Mouse (Mus musculus): ENCODE results near the gene Zc3h7a. TPM values are rescaled to one million over a fixed set of nuclear protein-coding genes. Genes with fewer than 3 reads are reported as not detected.

The Zc3h7a gene
- total and polyA plus RNA-seq, 3 experiments = 48.7 to 202 (median 77.4) TPM

DNA sequence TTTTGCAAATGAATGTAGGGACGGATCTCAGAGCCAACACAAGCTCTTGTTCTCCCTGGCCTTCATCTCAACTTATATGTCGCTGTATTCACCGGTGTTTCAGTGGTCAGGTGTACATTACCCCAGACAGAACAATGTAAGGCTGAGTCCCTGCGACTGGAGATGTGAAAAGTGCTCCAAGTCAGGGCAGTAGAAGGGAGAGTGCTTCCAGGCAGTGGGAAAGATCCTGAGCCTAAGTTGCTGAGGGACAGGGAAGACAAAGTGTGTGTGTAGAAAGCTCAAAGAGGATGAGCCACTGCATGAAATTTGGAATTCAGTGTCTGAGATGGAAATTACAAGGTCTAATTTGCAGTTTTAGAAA, 671 bp upstream of the Zc3h7a start:
- peak overlapping the region; percentile 59 for H3K9ac ChIP-seq (ENCODE audit: control insufficient read depth, low read depth, low read length, poor library complexity, severe bottlenecking)
- peak overlapping the region; percentile 55 to 62 for H3K4me3 ChIP-seq (ENCODE audit: control insufficient read depth in 1 of 2, insufficient read depth in 1 of 2, low read depth in 2 of 2, low read length in 2 of 2)
- peaks cover 38% of the 10 kb centered on the region for H3K79me2 ChIP-seq (ENCODE audit: control insufficient read depth, insufficient read depth, low read length, poor library complexity)
- H3K27me3 ChIP-seq (ENCODE audit: control insufficient read depth in 1 of 2, insufficient read depth in 2 of 2, low read length in 2 of 2) = no peaks in the 10 kb centered on the region
- H3K9me3 ChIP-seq (replicated peaks; ENCODE audit: insufficient read depth, low read length) = no peaks in the 10 kb centered on the region
- DNase-seq (ENCODE audit: low read depth, low spot score) = no peak
- H3K27ac ChIP-seq (ENCODE audit: control insufficient read depth, low read depth, low read length) = peak overlapping the region; percentile 57
- H3K36me3 ChIP-seq (ENCODE audit: control insufficient read depth in 1 of 2, insufficient read depth in 2 of 2, low read length in 2 of 2) = peaks cover 3 to 4% of the 10 kb centered on the region in 2 experiments; a peak in 3 of 4 replicates
- H3K4me1 ChIP-seq (ENCODE audit: control insufficient read depth in 1 of 2, insufficient read depth in 2 of 2, low read length in 2 of 2) = peaks cover 0 to 3% of the 10 kb centered on the region in 2 experiments; a peak in 1 of 4 replicates
- TF ChIP-seq RAD21 (IDR thresholded peaks at IDR 0.05; ENCODE audit: low read depth, low read length) = no peak

DNA sequence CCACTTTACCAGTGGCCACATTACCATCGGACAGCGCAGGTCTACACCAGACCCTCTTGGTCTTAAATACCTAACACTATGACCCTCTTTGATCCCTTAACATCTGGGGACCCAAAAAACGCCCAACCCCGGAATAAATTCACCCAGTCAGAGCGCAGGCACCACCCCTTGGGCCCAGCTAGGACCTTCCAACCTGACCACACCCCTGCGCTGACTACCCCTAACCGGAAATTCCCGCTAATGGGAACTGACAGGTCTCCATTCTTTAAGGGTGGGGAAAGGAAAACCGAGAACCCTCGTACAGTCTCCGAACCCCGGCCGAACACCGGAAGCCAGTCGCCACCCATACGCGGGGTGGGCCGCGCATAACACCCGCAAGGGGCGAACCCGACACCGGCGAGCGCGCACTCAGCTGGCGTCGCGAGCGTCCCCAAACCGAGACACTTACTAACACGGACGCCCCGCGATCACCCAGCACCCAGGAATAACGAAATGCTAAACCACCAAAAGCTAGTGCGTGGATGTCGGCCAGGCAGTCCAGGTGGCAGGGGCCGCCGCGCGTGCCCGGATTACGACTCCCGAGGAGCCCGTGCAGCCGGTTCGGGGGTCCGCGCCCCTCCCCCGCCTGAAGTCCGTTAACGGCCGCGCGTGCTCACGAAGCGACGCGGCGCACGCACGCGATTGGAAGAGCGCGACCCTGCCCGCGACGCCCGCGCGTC, 545 bp downstream of the Zc3h7a start:
- DNase-seq (ENCODE audit: low read depth, low spot score) = peak; percentile 87
- Histone ChIP-seq H3K9me3 (replicated peaks; ENCODE audit: insufficient read depth, low read length) (no peaks in the 10 kb centered on the region), H3K4me3 (ENCODE audit: control insufficient read depth in 1 of 2, insufficient read depth in 1 of 2, low read depth in 2 of 2, low read length in 2 of 2) (peak overlapping the region; percentile 55 to 62), H3K27ac (ENCODE audit: control insufficient read depth, low read depth, low read length) (peak overlapping the region; percentile 77), H3K36me3 (ENCODE audit: control insufficient read depth in 1 of 2, insufficient read depth in 2 of 2, low read length in 2 of 2) (peaks cover 3 to 4% of the 10 kb centered on the region in 2 experiments; a peak in 3 of 4 replicates), H3K4me1 (ENCODE audit: control insufficient read depth in 1 of 2, insufficient read depth in 2 of 2, low read length in 2 of 2) (peaks cover 0 to 3% of the 10 kb centered on the region in 2 experiments; a peak in 1 of 4 replicates), H3K27me3 (ENCODE audit: control insufficient read depth in 1 of 2, insufficient read depth in 2 of 2, low read length in 2 of 2) (no peaks in the 10 kb centered on the region), H3K9ac (ENCODE audit: control insufficient read depth, low read depth, low read length, poor library complexity, severe bottlenecking) (peak overlapping the region; percentile 82), H3K79me2 (ENCODE audit: control insufficient read depth, insufficient read depth, low read length, poor library complexity) (peaks cover 50% of the 10 kb centered on the region)
- peak; percentile 52; the same call in 1 of the 2 replicates for TF ChIP-seq ETS1 (IDR thresholded peaks at IDR 0.05; ENCODE audit: low read depth, low read length)
- peak; percentile 64 for TF ChIP-seq ELF1 (IDR thresholded peaks at IDR 0.05; ENCODE audit: low read depth, low read length)
- TF ChIP-seq ZNF384 (IDR thresholded peaks at IDR 0.05; ENCODE audit: low read depth, low read length) = no peak
- no peak for TF ChIP-seq CHD1 (IDR thresholded peaks at IDR 0.05; ENCODE audit: low read depth, low read length)
- TF ChIP-seq TCF12 (IDR thresholded peaks at IDR 0.05; ENCODE audit: low read depth, low read length) = 0 out of 2 replicates have a peak, but pooled peaks have one; percentile 5
- TF ChIP-seq RAD21 (IDR thresholded peaks at IDR 0.05; ENCODE audit: low read depth, low read length) = no peak
- TF ChIP-seq MAFK (IDR thresholded peaks at IDR 0.05; ENCODE audit: borderline replicate concordance, low read depth, low read length) = no peak
- TF ChIP-seq MAZ (IDR thresholded peaks at IDR 0.05; ENCODE audit: low read depth, low read length) = no peak
- peak; percentile 98 for TF ChIP-seq MYB (IDR thresholded peaks at IDR 0.05; ENCODE audit: low read depth, low read length)
- TF ChIP-seq POLR2AphosphoS5 (IDR thresholded peaks at IDR 0.05; ENCODE audit: borderline replicate concordance, low read depth, low read length) = no peak
- TF ChIP-seq ZC3H11A (IDR thresholded peaks at IDR 0.05; ENCODE audit: low read depth, low read length) = no peak
- TF ChIP-seq NELFE (IDR thresholded peaks at IDR 0.05; ENCODE audit: low read depth, low read length) = no peak
- TF ChIP-seq POLR2AphosphoS2 (IDR thresholded peaks at IDR 0.05; ENCODE audit: low read length) = no peak
- peak; percentile 85 for TF ChIP-seq SIN3A (IDR thresholded peaks at IDR 0.05; ENCODE audit: low read length)
- peak; percentile 57 for TF ChIP-seq TBP (IDR thresholded peaks at IDR 0.05; ENCODE audit: low read depth, low read length)
- TF ChIP-seq HCFC1 (IDR thresholded peaks at IDR 0.05; ENCODE audit: low read depth, low read length) = no peak
- TF ChIP-seq KAT2A (conservative IDR thresholded peaks at IDR 0.05; ENCODE audit: low read depth, low read length) = no peak
- peak in 1 of 2 experiments; percentile 1; a peak in 1 of 4 replicates for TF ChIP-seq EP300 (IDR thresholded peaks at IDR 0.05; ENCODE audit: low read depth in 1 of 2, low read length in 2 of 2)
- TF ChIP-seq NRF1 (IDR thresholded peaks at IDR 0.05; ENCODE audit: insufficient read depth, low read depth, low read length, poor library complexity, severe bottlenecking) = peak; percentile 59
- peak; percentile 40; the same call in 1 of the 2 replicates for TF ChIP-seq ZMIZ1 (IDR thresholded peaks at IDR 0.05; ENCODE audit: low read depth, low read length)
- no peak for TF ChIP-seq TAL1 (IDR thresholded peaks at IDR 0.05; ENCODE audit: low read length)

All from MEL (cell line).